Mouse (Mus musculus): ENCODE measurements around the gene Psme1. TPM values are rescaled to one million over a fixed set of nuclear protein-coding genes. Genes with fewer than 3 reads are reported as not detected.

Gene Psme1
- polyA plus RNA-seq, 1 experiment from 2014 or later = 108 TPM

DNA sequence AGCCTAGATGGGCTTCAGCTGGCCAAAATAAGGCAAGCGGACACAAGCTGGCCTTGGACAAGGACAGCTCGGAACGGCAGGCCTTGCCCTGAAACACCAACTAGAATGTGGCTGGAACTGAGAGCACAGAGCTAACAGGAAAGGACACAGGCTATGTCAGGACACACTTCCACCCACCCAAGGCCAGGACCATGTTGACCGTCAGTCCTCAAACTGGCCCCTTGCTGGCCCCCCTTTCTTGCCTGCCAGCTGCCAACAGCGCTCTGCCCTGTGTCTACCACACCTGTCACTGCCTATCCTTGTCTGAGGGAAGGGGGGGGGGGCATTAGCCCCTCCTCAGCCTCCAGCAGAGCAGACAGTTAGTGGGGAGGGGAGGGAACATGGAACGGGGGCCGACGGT, 2.6 kb upstream of the Psme1 start, which contains the start of gene Fitm1:
Gene Fitm1 (plus strand): TSS at position 316 of the 400 bp plus-strand sequence.
- H3K4me2 ChIP-seq = no peak within 1 kb of the TSS
- no peaks in the 10 kb centered on the region for H3K27me3 ChIP-seq
- no peaks in the 10 kb centered on the region for H3K9me3 ChIP-seq (replicated peaks)
- H3K4me1 ChIP-seq (replicated peaks) = peaks cover 55% of the 10 kb centered on the region
- no peak for ATAC-seq (ENCODE audit: insufficient read depth)
- H3K36me3 ChIP-seq (replicated peaks) = peaks cover 13% of the 10 kb centered on the region
- 72% methylated on average over 8 of the region's 8 CpGs for WGBS (ENCODE audit: insufficient replicate concordance)
- no peak within 1 kb of the TSS for H3K9ac ChIP-seq
- H3K27ac ChIP-seq (replicated peaks) = no peak within 1 kb of the TSS
- H3K4me3 ChIP-seq (replicated peaks) = no peak within 1 kb of the TSS

- 58% methylated on average over 13 of the region's 13 CpGs for WGBS (ENCODE audit: insufficient replicate concordance)
- no peaks in the 10 kb centered on the region for H3K27me3 ChIP-seq
- H3K27ac ChIP-seq (replicated peaks) = no peak overlapping the region
- no peak for ATAC-seq (ENCODE audit: insufficient read depth)
- no peak overlapping the region for H3K4me2 ChIP-seq
- H3K4me1 ChIP-seq (replicated peaks) = peaks cover 51% of the 10 kb centered on the region
- no peak overlapping the region for H3K9ac ChIP-seq
- H3K36me3 ChIP-seq (replicated peaks) = peaks cover 14% of the 10 kb centered on the region
- no peak overlapping the region for H3K4me3 ChIP-seq (replicated peaks)
- no peaks in the 10 kb centered on the region for H3K9me3 ChIP-seq (replicated peaks)
Observed at GRCm38 (mm10) chr14:55575711-55576110, 2.2 kb upstream of the Psme1 start.

- Histone ChIP-seq H3K4me2 (no peak overlapping the region), H3K27ac (replicated peaks) (no peak overlapping the region), H3K4me1 (replicated peaks) (peaks cover 46% of the 10 kb centered on the region), H3K9me3 (replicated peaks) (no peaks in the 10 kb centered on the region), H3K36me3 (replicated peaks) (peaks cover 18% of the 10 kb centered on the region), H3K27me3 (no peaks in the 10 kb centered on the region), H3K9ac (no peak overlapping the region), H3K4me3 (replicated peaks) (no peak overlapping the region)
- 73% methylated on average over 16 of the region's 16 CpGs for WGBS (ENCODE audit: insufficient replicate concordance)
- ATAC-seq (ENCODE audit: insufficient read depth) = no peak
Observed at GRCm38 (mm10) chr14:55576376-55576775, 1.5 kb upstream of the Psme1 start.

DNA sequence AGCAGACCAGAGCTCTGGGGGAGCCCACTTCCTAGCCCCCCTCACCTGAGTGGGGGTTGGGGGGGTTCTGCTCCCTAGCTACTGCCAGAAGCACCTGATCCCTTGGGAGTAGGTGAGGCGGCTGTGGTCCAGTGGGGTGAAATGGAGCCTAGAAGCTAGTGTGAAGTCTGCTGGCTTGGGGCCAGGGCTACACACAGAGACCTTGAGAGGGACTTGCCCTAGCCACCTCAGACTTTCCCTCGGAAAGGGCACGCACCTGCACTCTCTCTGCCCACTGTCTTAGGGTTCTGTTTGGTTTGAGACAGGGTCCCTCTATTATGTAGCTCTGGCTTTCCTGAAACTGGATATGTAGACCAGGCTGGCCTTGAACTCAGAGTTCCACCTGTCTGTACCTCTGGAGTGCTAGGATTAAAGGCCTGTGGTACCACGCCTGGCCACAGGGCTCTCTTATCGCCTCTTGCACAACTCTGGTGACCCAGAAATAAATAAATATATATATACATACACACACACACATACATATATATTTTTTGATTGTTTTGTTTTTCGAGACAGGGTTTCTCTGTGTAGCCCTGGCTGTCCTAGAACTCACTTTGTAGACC, 846 bp downstream of the Psme1 start:
- peak overlapping the region; percentile 80 for H3K4me3 ChIP-seq (replicated peaks)
- peak overlapping the region; percentile 85 for H3K9ac ChIP-seq
- no peaks in the 10 kb centered on the region for H3K9me3 ChIP-seq (replicated peaks)
- H3K4me1 ChIP-seq (replicated peaks) = peaks cover 54% of the 10 kb centered on the region
- 6% methylated on average over 6 of the region's 6 CpGs for WGBS (ENCODE audit: insufficient replicate concordance)
- H3K4me2 ChIP-seq = peak overlapping the region; percentile 90
- peak; percentile 51 for ATAC-seq (ENCODE audit: insufficient read depth)
- H3K27me3 ChIP-seq = no peaks in the 10 kb centered on the region
- H3K36me3 ChIP-seq (replicated peaks) = peaks cover 28% of the 10 kb centered on the region
- peak overlapping the region; percentile 84 for H3K27ac ChIP-seq (replicated peaks)

GRCm38 (mm10) chr14:55579511-55580496, 1.9 kb downstream of the Psme1 start:
- Histone ChIP-seq H3K36me3 (replicated peaks) (peaks cover 29% of the 10 kb centered on the region), H3K4me2 (no peak overlapping the region; the same call in 1 of the 2 replicates), H3K27me3 (no peaks in the 10 kb centered on the region), H3K4me1 (replicated peaks) (peaks cover 64% of the 10 kb centered on the region), H3K27ac (replicated peaks) (peak overlapping the region; percentile 84), H3K4me3 (replicated peaks) (no peak overlapping the region), H3K9ac (0 out of 2 replicates have a peak overlapping the region, but pooled peaks have one; percentile 0), H3K9me3 (replicated peaks) (no peaks in the 10 kb centered on the region)
- no peak for ATAC-seq (ENCODE audit: insufficient read depth)
- WGBS (ENCODE audit: insufficient replicate concordance) = 80% methylated on average over 23 of the region's 23 CpGs

GRCm38 (mm10) chr14:55580731-55581130, 2.8 kb downstream of the Psme1 start:
- ATAC-seq (ENCODE audit: insufficient read depth) = no peak
- no peak overlapping the region for H3K9ac ChIP-seq
- H3K4me1 ChIP-seq (replicated peaks) = peaks cover 66% of the 10 kb centered on the region
- peaks cover 29% of the 10 kb centered on the region for H3K36me3 ChIP-seq (replicated peaks)
- H3K4me2 ChIP-seq = no peak overlapping the region
- 88% methylated on average over 16 of the region's 16 CpGs for WGBS (ENCODE audit: insufficient replicate concordance)
- H3K27me3 ChIP-seq = no peaks in the 10 kb centered on the region
- H3K4me3 ChIP-seq (replicated peaks) = no peak overlapping the region
- no peaks in the 10 kb centered on the region for H3K9me3 ChIP-seq (replicated peaks)
- H3K27ac ChIP-seq (replicated peaks) = no peak overlapping the region

DNA sequence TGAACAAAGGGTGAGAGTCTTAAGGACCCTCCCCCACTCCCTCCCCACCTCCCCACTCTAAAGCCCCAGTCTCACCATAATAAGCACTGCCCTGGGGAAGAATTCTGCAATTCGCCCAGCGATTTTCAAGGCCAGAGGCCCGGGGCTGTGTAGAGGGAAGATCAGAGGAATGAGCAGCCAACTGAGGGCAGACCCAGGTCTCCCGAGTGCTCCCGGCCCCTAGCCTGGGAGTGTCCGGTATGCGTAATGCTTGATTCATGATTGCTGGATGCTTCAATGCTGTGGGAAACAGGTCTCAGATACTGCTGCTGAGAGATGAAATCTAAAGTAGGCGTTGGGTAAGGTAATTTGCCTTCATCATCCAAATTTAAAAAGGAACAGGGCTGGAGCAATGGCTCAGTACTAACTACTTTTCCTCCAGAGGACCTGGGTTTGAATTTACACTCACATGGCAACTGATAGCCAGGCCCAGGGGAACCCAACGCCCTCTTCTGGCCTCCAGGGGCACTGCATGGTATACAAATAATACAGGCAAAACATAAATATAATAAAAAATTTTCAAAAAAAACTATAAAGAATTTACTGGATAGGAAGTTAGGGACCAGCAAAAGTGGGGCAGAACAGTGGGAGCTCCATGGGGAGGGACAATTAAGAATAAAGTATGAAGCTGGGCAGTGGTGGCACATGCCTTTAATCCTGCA, 4.2 kb downstream of the Psme1 start:
- no peak overlapping the region for H3K4me3 ChIP-seq (replicated peaks)
- 73% methylated on average over 9 of the region's 9 CpGs for WGBS (ENCODE audit: insufficient replicate concordance)
- peaks cover 72% of the 10 kb centered on the region for H3K4me1 ChIP-seq (replicated peaks)
- 0 out of 2 replicates have a peak overlapping the region, but pooled peaks have one; percentile 10 for H3K27ac ChIP-seq (replicated peaks)
- H3K9me3 ChIP-seq (replicated peaks) = no peaks in the 10 kb centered on the region
- peaks cover 31% of the 10 kb centered on the region for H3K36me3 ChIP-seq (replicated peaks)
- H3K4me2 ChIP-seq = no peak overlapping the region
- ATAC-seq (ENCODE audit: insufficient read depth) = no peak
- H3K9ac ChIP-seq = no peak overlapping the region
- no peaks in the 10 kb centered on the region for H3K27me3 ChIP-seq

DNA sequence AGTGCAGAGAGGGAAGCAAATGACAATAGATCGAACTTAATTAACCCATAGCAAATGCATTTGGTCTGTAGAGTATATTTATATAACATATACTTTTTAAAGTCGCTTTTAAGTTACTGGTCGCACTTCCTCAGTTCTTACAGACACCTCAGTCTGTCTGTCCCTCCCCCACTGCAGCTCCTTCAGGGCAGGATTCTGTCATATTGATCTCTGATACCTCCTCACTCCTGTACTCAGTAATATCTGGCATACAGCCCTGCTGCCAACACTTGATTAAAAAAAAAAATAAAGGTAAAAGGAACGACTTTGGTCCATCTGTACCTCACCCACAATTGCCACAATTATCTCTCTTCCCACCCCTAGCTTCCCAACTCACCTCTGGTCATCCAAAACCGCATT, 6.4 kb downstream of the Psme1 start:
- H3K27me3 ChIP-seq = no peaks in the 10 kb centered on the region
- peak overlapping the region; percentile 98 for H3K27ac ChIP-seq (replicated peaks)
- no peaks in the 10 kb centered on the region for H3K9me3 ChIP-seq (replicated peaks)
- H3K4me3 ChIP-seq (replicated peaks) = peak overlapping the region; percentile 75
- peaks cover 61% of the 10 kb centered on the region for H3K4me1 ChIP-seq (replicated peaks)
- peaks cover 48% of the 10 kb centered on the region for H3K36me3 ChIP-seq (replicated peaks)
- H3K4me2 ChIP-seq = peak overlapping the region; percentile 94
- ATAC-seq (ENCODE audit: insufficient read depth) = no peak
- peak overlapping the region; percentile 74 for H3K9ac ChIP-seq
- WGBS (ENCODE audit: insufficient replicate concordance) = 18% methylated on average over 5 of the region's 5 CpGs

- Histone ChIP-seq H3K4me3 (replicated peaks) (peak within 1 kb of the TSS; percentile 75), H3K27ac (replicated peaks) (peak within 1 kb of the TSS; percentile 98), H3K27me3 (no peaks in the 10 kb centered on the region), H3K36me3 (replicated peaks) (peaks cover 46% of the 10 kb centered on the region), H3K9ac (peak within 1 kb of the TSS; percentile 74), H3K4me2 (peak within 1 kb of the TSS; percentile 94), H3K4me1 (replicated peaks) (peaks cover 63% of the 10 kb centered on the region), H3K9me3 (replicated peaks) (no peaks in the 10 kb centered on the region)
- WGBS (ENCODE audit: insufficient replicate concordance) = under 1% methylated on average over 43 of the region's 43 CpGs
- ATAC-seq (ENCODE audit: insufficient read depth) = peak; percentile 96
Observed at GRCm38 (mm10) chr14:55584702-55585565, 7.0 kb downstream of the Psme1 start, which contains the start of gene Emc9. Emc9 (minus strand) TSS chr14:55585302.

- Histone ChIP-seq H3K4me1 (replicated peaks) (peaks cover 69% of the 10 kb centered on the region), H3K4me2 (peak overlapping the region; percentile 94), H3K9me3 (replicated peaks) (no peaks in the 10 kb centered on the region), H3K4me3 (replicated peaks) (peak overlapping the region; percentile 75), H3K36me3 (replicated peaks) (peaks cover 39% of the 10 kb centered on the region), H3K9ac (peak overlapping the region; percentile 74), H3K27ac (replicated peaks) (peak overlapping the region; percentile 98), H3K27me3 (no peaks in the 10 kb centered on the region)
- WGBS (ENCODE audit: insufficient replicate concordance) = 9% methylated on average over 6 of the region's 6 CpGs
- peak; percentile 65 for ATAC-seq (ENCODE audit: insufficient read depth)
Observed at GRCm38 (mm10) chr14:55585566-55585960, 7.6 kb downstream of the Psme1 start.
